Mouse (Mus musculus) embryonic fibroblast, embryonic 13.5 days (primary cell): Measurements from ENCODE around the gene Cox5b. TPM values are rescaled to one million over a fixed set of nuclear protein-coding genes. Genes with fewer than 3 reads are reported as not detected.
A peak's percentile ranks its signal among the peaks of the same experiment; 100 is the strongest.

Source experiments
- H3K27ac ChIP-seq: 2 replicates; pipeline ENCODE4 v1.5.1; 2012; ENCODE audit warnings: low read length, control low read depth, inconsistent platforms; ENCODE audit not compliant: insufficient read depth
- H3K4me1 ChIP-seq: 2 replicates; pipeline ENCODE4 v1.6.1; 2011; ENCODE audit warnings: low read length; ENCODE audit not compliant: control insufficient read depth, insufficient read depth
- H3K4me3 ChIP-seq: 2 replicates; pipeline ENCODE4 v1.5.1; 2011; ENCODE audit warnings: mild to moderate bottlenecking, control low read depth, low read length; ENCODE audit not compliant: insufficient read depth
- CTCF ChIP-seq: IDR thresholded peaks from 2 replicates; pipeline ENCODE4 v1.5.1; 2011; ENCODE audit warnings: mild to moderate bottlenecking, control low read depth, low read length, moderate library complexity, borderline replicate concordance; ENCODE audit not compliant: insufficient read depth
- POLR2A ChIP-seq: IDR thresholded peaks from 2 replicates; pipeline ENCODE4 v1.6.1; 2011; ENCODE audit warnings: low read depth, mild to moderate bottlenecking, control low read depth, low read length, moderate library complexity
- polyA plus RNA-seq: library from polyadenylated mRNA; stranded (reverse); fragments of >200 nt; gene quantifications from 2 replicates; pipeline ENCODE4 v1.2.4, GENCODE M21; 2011; ENCODE audit warnings: low read depth; ENCODE audit not compliant: missing spikeins, insufficient read length

The Cox5b gene
- 379 and 417 TPM in 2 replicates for polyA plus RNA-seq

DNA sequence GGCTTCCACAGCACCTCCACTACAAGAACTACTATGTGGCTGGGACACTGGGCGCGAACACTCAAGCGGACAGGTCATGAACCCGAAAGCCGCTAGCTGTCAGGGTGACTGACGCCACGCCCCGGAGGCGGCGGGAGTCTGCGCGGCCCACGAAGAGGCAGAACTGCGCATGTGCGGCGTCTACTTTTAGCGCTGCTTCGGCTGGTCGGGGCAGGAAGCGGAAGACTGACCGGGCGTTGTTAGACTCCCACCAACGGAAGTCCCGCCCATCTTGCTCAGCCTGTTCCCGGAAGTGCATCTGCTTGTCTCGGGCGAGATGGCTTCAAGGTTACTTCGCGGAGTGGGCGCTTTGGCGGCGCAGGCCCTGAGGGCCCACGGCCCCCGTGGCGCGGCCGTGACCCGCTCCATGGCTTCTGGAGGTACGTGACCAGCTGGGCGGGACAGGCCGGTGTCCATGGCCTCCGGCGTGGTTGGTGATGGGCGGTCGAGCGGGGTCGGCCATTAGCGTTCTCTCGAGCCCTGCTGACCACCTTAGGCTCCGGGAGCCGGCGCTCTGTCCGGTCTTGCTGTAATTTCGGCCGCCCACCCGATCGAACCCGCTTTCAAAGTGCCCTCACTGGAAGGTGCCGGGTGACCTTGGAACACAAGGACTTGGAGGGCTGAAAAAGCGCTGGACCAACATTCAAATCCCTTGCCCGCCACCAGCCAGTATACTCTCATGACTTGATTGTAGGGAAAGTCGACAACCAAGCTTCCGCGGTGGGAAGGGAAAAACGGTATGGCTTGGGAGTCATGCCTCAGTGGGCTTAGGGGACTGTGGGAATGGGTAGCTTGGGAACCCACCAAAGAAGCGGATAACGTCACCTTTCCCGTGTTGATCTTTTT is at the start of gene Cox5b:
Cox5b (plus strand) TSS at position 179 of the 885 bp plus-strand sequence.
- Histone ChIP-seq H3K27ac (no peak within 1 kb of the TSS), H3K4me1 (no peaks in the 10 kb centered on the region)
- TF ChIP-seq POLR2A (peak; percentile 74), CTCF (no peak)

GRCm38 (mm10) chr1:36643957-36644614 is 47.2 kb upstream of the Cox5b start:
- Histone ChIP-seq H3K27ac (no peak overlapping the region), H3K4me3 (no peak overlapping the region), H3K4me1 (no peaks in the 10 kb centered on the region)
- TF ChIP-seq POLR2A = no peak
- no peak for TF ChIP-seq CTCF

More for the DNA sequence above, at the start of gene Cox5b:
- peak within 1 kb of the TSS; percentile 63 for H3K4me3 ChIP-seq

- H3K27ac ChIP-seq = no peak overlapping the region
- H3K4me3 ChIP-seq = no peak overlapping the region
- TF ChIP-seq POLR2A = no peak
- TF ChIP-seq CTCF = no peak
- H3K4me1 ChIP-seq = no peaks in the 10 kb centered on the region
These were observed 46.6 kb upstream of the Cox5b start for GRCm38 (mm10) chr1:36644615-36645007.

GRCm38 (mm10) chr1:36646285-36646684 is 45.0 kb upstream of the Cox5b start:
- Histone ChIP-seq H3K4me3 (no peak overlapping the region), H3K4me1 (no peaks in the 10 kb centered on the region), H3K27ac (no peak overlapping the region)
- no peak for TF ChIP-seq POLR2A
- no peak for TF ChIP-seq CTCF

- Histone ChIP-seq H3K27ac (no peak overlapping the region), H3K4me1 (no peaks in the 10 kb centered on the region), H3K4me3 (no peak overlapping the region)
- TF ChIP-seq POLR2A (no peak), CTCF (no peak)
These were observed 43.6 kb upstream of the Cox5b start for GRCm38 (mm10) chr1:36647631-36648030.

DNA sequence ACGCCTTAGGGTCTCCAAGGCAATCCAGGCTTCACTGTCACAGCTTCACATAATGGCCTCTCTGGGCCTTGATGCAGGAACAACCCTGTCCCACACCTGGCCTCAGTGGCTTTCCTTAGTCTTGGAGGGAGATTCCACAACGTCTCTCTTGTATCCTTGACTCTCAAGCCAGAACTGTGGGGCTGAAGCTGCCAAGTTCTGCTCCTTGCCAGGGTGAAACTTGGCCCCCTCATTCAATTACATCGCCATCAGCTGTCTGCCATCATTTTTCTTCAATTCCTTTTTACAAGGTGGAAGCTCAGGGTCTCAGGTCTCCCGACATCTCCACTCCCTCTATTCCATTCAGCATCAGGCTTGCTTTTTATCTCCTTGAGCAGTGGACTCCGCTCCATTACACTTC is 36.2 kb upstream of the Cox5b start:
- Histone ChIP-seq H3K4me1 (no peaks in the 10 kb centered on the region), H3K27ac (no peak overlapping the region), H3K4me3 (no peak overlapping the region)
- TF ChIP-seq POLR2A = no peak
- no peak for TF ChIP-seq CTCF

GRCm38 (mm10) chr1:36656233-36656632 is 35.0 kb upstream of the Cox5b start:
- Histone ChIP-seq H3K27ac (no peak overlapping the region), H3K4me3 (no peak overlapping the region), H3K4me1 (no peaks in the 10 kb centered on the region)
- TF ChIP-seq POLR2A (no peak), CTCF (no peak)

DNA sequence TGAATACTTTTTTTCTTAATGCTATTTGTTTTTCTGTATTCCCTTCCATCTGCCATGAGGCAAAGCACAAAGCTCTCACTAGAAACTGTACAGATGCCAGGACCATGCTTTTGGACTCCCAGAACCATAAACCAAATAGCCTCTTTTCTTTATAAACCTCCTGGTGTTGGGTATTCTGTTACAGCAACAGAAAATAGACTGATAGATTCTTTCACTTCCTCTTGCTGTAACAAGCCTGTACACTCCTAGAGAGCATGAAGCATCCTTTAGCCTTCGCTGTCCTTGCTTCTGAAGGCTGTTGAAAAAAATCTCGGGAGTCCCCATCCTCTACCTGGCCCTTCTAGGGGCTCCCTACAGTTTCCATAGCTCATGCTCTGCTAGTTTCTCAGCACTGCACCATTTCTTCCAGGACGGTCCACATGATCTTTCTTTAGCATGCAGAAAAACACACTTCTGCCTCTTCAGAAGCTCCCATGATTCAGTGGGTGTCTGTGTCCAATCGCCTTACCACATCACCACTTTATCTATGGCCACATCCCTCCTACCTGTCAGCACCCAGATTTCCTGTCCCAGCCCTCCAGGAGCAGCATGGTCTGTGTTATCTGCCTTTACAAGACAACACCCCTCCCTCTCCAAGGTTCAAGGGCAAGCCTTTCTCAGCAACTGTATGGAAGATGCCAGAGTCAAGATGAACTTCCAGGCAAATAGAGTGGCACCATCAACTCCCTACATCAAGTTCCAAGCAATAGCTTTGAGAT is 33.4 kb upstream of the Cox5b start:
- no peaks in the 10 kb centered on the region for H3K4me1 ChIP-seq
- no peak overlapping the region for H3K27ac ChIP-seq
- H3K4me3 ChIP-seq = no peak overlapping the region
- TF ChIP-seq CTCF (no peak), POLR2A (no peak)

- Histone ChIP-seq H3K4me1 (no peaks in the 10 kb centered on the region), H3K4me3 (no peak overlapping the region), H3K27ac (no peak overlapping the region)
- no peak for TF ChIP-seq POLR2A
- no peak for TF ChIP-seq CTCF
These were observed 32.4 kb upstream of the Cox5b start for GRCm38 (mm10) chr1:36658621-36659399.
